Mouse (Mus musculus): ENCODE results near the gene Olfr155. TPM values are rescaled to one million over a fixed set of nuclear protein-coding genes. Genes with fewer than 3 reads are reported as not detected.
A peak's percentile ranks its signal among the peaks of the same experiment; 100 is the strongest.

Olfr155 gene
- total RNA-seq, 2 experiments from 2014 or later, result not detected

- no peak for DNase-seq (ENCODE audit: low spot score)
Observed at GRCm38 (mm10) chr4:43891247-43891646, 39.9 kb downstream of the Olfr155 start.

- DNase-seq (ENCODE audit: low spot score), result no peak
Observed at GRCm38 (mm10) chr4:43897209-43897608, 45.8 kb downstream of the Olfr155 start.

- no peak for DNase-seq (ENCODE audit: low spot score)
Observed at GRCm38 (mm10) chr4:43899197-43899596, 47.8 kb downstream of the Olfr155 start.

GRCm38 (mm10) chr4:43903690-43904089, 52.3 kb downstream of the Olfr155 start:
- DNase-seq (ENCODE audit: low spot score), result no peak

- DNase-seq (ENCODE audit: low spot score), result peak; percentile 62
Observed at GRCm38 (mm10) chr4:43906443-43906842, 55.1 kb downstream of the Olfr155 start.

Other genes with a start within 250 kb of the Olfr155 start
- gene Npr2, start 219.6 kb upstream of the Olfr155 start, total RNA-seq (2021), result 10 to 100 TPM; 35.2 to 38.7 TPM
- gene Spag8, start 198.0 kb upstream of the Olfr155 start, total RNA-seq (2021), result not detected
- 10 to 100 TPM; 37.4 to 44.9 TPM for gene Hint2, start 195.1 kb upstream of the Olfr155 start, total RNA-seq (2021)
- gene Tmem8b, start 182.6 kb upstream of the Olfr155 start, total RNA-seq (2021), result 10 to 100 TPM; 10.9 to 12.7 TPM
- under 1 TPM; 0.09 to 0.16 TPM for gene Fam221b, start 182.4 kb upstream of the Olfr155 start, total RNA-seq (2021)
- not detected for gene Olfr70, start 150.8 kb upstream of the Olfr155 start, total RNA-seq (2021)
- not detected for gene Olfr71, start 141.3 kb upstream of the Olfr155 start, total RNA-seq (2021)
- 1 to 10 TPM; 1.7 to 2.5 TPM for gene Hrct1, start 124.4 kb upstream of the Olfr155 start, total RNA-seq (2021)
- 1 to 10 TPM; 1.1 to 1.3 TPM for gene Spaar, start 121.5 kb upstream of the Olfr155 start, total RNA-seq (2021)
- gene Olfr159, start 80.6 kb upstream of the Olfr155 start, total RNA-seq (2021), result not detected
- not detected for gene Olfr156, start 27.7 kb upstream of the Olfr155 start, total RNA-seq (2021)
- gene Olfr157, start 11.4 kb upstream of the Olfr155 start, total RNA-seq (2021), result not detected
- gene Reck, start 24.0 kb downstream of the Olfr155 start, total RNA-seq (2021), result 1 to 10 TPM; 2.0 to 2.3 TPM
- gene Glipr2, start 105.8 kb downstream of the Olfr155 start, total RNA-seq (2021), result 1 to 10 TPM; 1.8 to 2.5 TPM
- not detected for gene Ccin, start 131.9 kb downstream of the Olfr155 start, total RNA-seq (2021)
- gene Clta, start 152.9 kb downstream of the Olfr155 start, total RNA-seq (2021), result 10 to 100 TPM; 48.4 to 58.3 TPM
- 10 to 100 TPM in 1 of 2 experiments, 1 to 10 TPM in 1; 9.5 to 12.4 TPM for gene Gne, start 232.6 kb downstream of the Olfr155 start, total RNA-seq (2021)

All from gastrocnemius, adult 18-20 months (tissue).